Mouse (Mus musculus): ENCODE data around the gene Ggta1.

- TF ChIP-seq CHD2 (IDR thresholded peaks at IDR 0.05; ENCODE audit: low read depth, low read length) (no peak), ZC3H11A (IDR thresholded peaks at IDR 0.05; ENCODE audit: borderline replicate concordance, low read depth, low read length) (no peak), ZNF384 (IDR thresholded peaks at IDR 0.05; ENCODE audit: low read depth, low read length) (0 out of 2 replicates have a peak, but pooled peaks have one; percentile 35)
Observed at GRCm38 (mm10) chr2:35512226-35512625, 49.2 kb upstream of the Ggta1 start.

Measured in ES-E14 (cell line).